Mouse (Mus musculus) heart, adult 8-10 months (tissue): Measurements from ENCODE around the gene Krt80. TPM values are rescaled to one million over a fixed set of nuclear protein-coding genes. Genes with fewer than 3 reads are reported as not detected.

Source experiments
- DNase-seq: peaks from one replicate; pipeline ENCODE4 v3.0.0; 2022; ENCODE audit warnings: low spot score
- microRNA-seq: library from miRNA; unstranded; fragments of <30 nt; microRNA quantifications from one replicate; pipeline ENCODE4 v1.2.0, GENCODE M21; 2022
- total RNA-seq, 4 experiments: library from RNA; stranded (reverse); gene quantifications; 2 replicates each; pipeline ENCODE4 v1.2.4; 2022

The Krt80 gene
- total RNA-seq, 4 experiments from 2014 or later = 1.5 to 4.7 (median 2.4) TPM

GRCm38 (mm10) chr15:101316913-101317813 is 52.8 kb downstream of the Krt80 start:
- no peak for DNase-seq

- no peak for DNase-seq
Observed at GRCm38 (mm10) chr15:101316279-101316912, 53.6 kb downstream of the Krt80 start.

- DNase-seq = peak; percentile 91
Observed at GRCm38 (mm10) chr15:101315832-101316231, 54.1 kb downstream of the Krt80 start.

GRCm38 (mm10) chr15:101315378-101315777 is 54.6 kb downstream of the Krt80 start:
- DNase-seq = no peak

- DNase-seq = no peak
Observed at GRCm38 (mm10) chr15:101312006-101312405, 58.0 kb downstream of the Krt80 start.

GRCm38 (mm10) chr15:101311087-101311770 is 58.7 kb downstream of the Krt80 start:
- no peak for DNase-seq

- DNase-seq = no peak
Observed at GRCm38 (mm10) chr15:101309493-101309892, 60.5 kb downstream of the Krt80 start.

GRCm38 (mm10) chr15:101308440-101309348 is 61.3 kb downstream of the Krt80 start:
- DNase-seq = peak; percentile 75

GRCm38 (mm10) chr15:101306459-101306858 is 63.5 kb downstream of the Krt80 start:
- no peak for DNase-seq

GRCm38 (mm10) chr15:101303830-101304229 is 66.1 kb downstream of the Krt80 start:
- no peak for DNase-seq

- no peak for DNase-seq
Observed at GRCm38 (mm10) chr15:101302201-101302600, 67.8 kb downstream of the Krt80 start.

GRCm38 (mm10) chr15:101300128-101300527 is 69.8 kb downstream of the Krt80 start:
- no peak for DNase-seq

- DNase-seq = peak; percentile 54
Observed at GRCm38 (mm10) chr15:101299480-101299960, 70.4 kb downstream of the Krt80 start.

- no peak for DNase-seq
Observed at GRCm38 (mm10) chr15:101298550-101298949, 71.4 kb downstream of the Krt80 start.

- no peak for DNase-seq
Observed at GRCm38 (mm10) chr15:101297988-101298387, 72.0 kb downstream of the Krt80 start.

Small RNAs within 50 kb of the gene (microRNA-seq; reads per million reads assigned to microRNA genes)
- gene Mir1941 = 7.3 reads per million, percentile 19 among the genes with 10 or more reads in this experiment

Other genes with a start within 250 kb of the Krt80 start
- gene Acvrl1, start 241.6 kb downstream of the Krt80 start, total RNA-seq = 10 to 100 TPM; 19.8 to 30.3 (median 23.0) TPM
- gene Acvr1b, start 196.1 kb downstream of the Krt80 start, total RNA-seq = 10 to 100 TPM; 12.1 to 14.7 (median 13.9) TPM
- gene Grasp, start 146.0 kb downstream of the Krt80 start, total RNA-seq = 10 to 100 TPM in 1 of 4 experiments, 1 to 10 TPM in 3; 7.6 to 10.2 (median 9.5) TPM
- 10 to 100 TPM in 3 of 4 experiments, 1 to 10 TPM in 1; 7.0 to 23.9 (median 12.6) TPM for gene Nr4a1, start 115.9 kb downstream of the Krt80 start, total RNA-seq
- 10 to 100 TPM; 21.1 to 25.4 (median 21.4) TPM for gene Atg101, start 85.9 kb downstream of the Krt80 start, total RNA-seq
- gene 6030408B16Rik, start 77.0 kb downstream of the Krt80 start, total RNA-seq = 1 to 10 TPM in 3 of 4 experiments, under 1 TPM in 1; 0.54 to 2.1 (median 1.1) TPM
- 1 to 10 TPM; 1.4 to 3.6 (median 2.7) TPM for gene Krt7, start 40.9 kb upstream of the Krt80 start, total RNA-seq
- not detected for gene Krt87, start 68.6 kb upstream of the Krt80 start, total RNA-seq
- not detected for gene Krt88, start 77.6 kb upstream of the Krt80 start, total RNA-seq
- not detected for gene Krt81, start 93.6 kb upstream of the Krt80 start, total RNA-seq
- not detected for gene Krt86, start 103.3 kb upstream of the Krt80 start, total RNA-seq
- gene Krt83, start 121.3 kb upstream of the Krt80 start, total RNA-seq = not detected
- gene Gm49425, start 147.1 kb upstream of the Krt80 start, total RNA-seq = not detected
- not detected for gene Krt84, start 162.7 kb upstream of the Krt80 start, total RNA-seq
- gene Krt82, start 180.5 kb upstream of the Krt80 start, total RNA-seq = not detected
- gene Krt90, start 192.8 kb upstream of the Krt80 start, total RNA-seq = not detected
- not detected for gene Krt75, start 203.7 kb upstream of the Krt80 start, total RNA-seq